Mouse (Mus musculus): ENCODE measurements around the gene Myrip. TPM values are rescaled to one million over a fixed set of nuclear protein-coding genes. Genes with fewer than 3 reads are reported as not detected.
"Not testable (repeated sequence)": the region's sequence is repeated elsewhere in the genome, so short reads cannot be mapped to it uniquely, and the experiment has no call there.

Myrip gene
- polyA plus RNA-seq, 1 experiment, result 1.7 TPM

GRCm38 (mm10) chr9:120322702-120323426 lies 21.6 kb downstream of the Myrip start:
- no peaks in the 10 kb centered on the region for H3K27me3 ChIP-seq (ENCODE audit: control insufficient read depth, insufficient read depth, low read length)
- H3K36me3 ChIP-seq (ENCODE audit: control insufficient read depth, insufficient read depth, low read length), result no peaks in the 10 kb centered on the region
- no peaks in the 10 kb centered on the region for H3K4me1 ChIP-seq (ENCODE audit: control insufficient read depth, insufficient read depth, insufficient read length, low read length)
- 70% methylated on average over 15 of the region's 15 CpGs for WGBS
- no peak overlapping the region for H3K27ac ChIP-seq (ENCODE audit: insufficient read depth, low read depth, low read length)
- no peak for TF ChIP-seq CTCF (IDR thresholded peaks at IDR 0.05; ENCODE audit: extremely low read depth, insufficient read length, insufficient replicate concordance, low read depth, low read length)
- TF ChIP-seq POLR2A (IDR thresholded peaks at IDR 0.05; ENCODE audit: low read depth, low read length), result no peak
- no peak overlapping the region for H3K4me3 ChIP-seq (ENCODE audit: low read depth, low read length)

DNA sequence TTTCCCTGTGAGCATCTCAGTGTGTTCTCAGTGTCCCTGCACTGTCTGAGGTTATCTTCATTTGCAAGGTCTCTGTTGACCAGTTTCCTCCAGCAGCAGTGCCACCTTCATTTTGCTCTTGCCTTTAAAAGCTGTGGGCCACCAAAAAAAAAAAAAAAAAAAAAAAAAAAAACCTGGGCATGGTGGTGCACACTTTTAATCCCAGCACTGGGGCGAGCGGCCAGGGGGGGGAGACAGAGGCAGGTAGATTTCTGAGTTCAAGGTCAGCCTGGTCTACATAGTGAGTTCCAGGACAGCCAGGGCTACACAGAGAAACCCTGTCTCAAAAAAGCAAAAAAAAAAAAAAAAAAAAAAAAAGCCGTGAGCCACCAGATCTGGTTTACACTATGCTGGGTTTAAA lies 29.7 kb downstream of the Myrip start:
- WGBS, result 88% methylated on average over 3 of the region's 3 CpGs
- not testable (repeated sequence) for H3K4me1 ChIP-seq (ENCODE audit: control insufficient read depth, insufficient read depth, insufficient read length, low read length); H3K27ac ChIP-seq (ENCODE audit: insufficient read depth, low read depth, low read length); H3K27me3 ChIP-seq (ENCODE audit: control insufficient read depth, insufficient read depth, low read length); H3K36me3 ChIP-seq (ENCODE audit: control insufficient read depth, insufficient read depth, low read length); H3K4me3 ChIP-seq (ENCODE audit: low read depth, low read length)

- Histone ChIP-seq H3K36me3 (ENCODE audit: control insufficient read depth, insufficient read depth, low read length) (no peaks in the 10 kb centered on the region), H3K4me3 (ENCODE audit: low read depth, low read length) (no peak overlapping the region), H3K27me3 (ENCODE audit: control insufficient read depth, insufficient read depth, low read length) (no peaks in the 10 kb centered on the region), H3K4me1 (ENCODE audit: control insufficient read depth, insufficient read depth, insufficient read length, low read length) (peaks cover 7% of the 10 kb centered on the region; the same call in 1 of the 2 replicates), H3K27ac (ENCODE audit: insufficient read depth, low read depth, low read length) (peak overlapping the region; percentile 26; the same call in 1 of the 2 replicates)
- WGBS, result 42% methylated on average over 4 of the region's 4 CpGs
- TF ChIP-seq POLR2A (IDR thresholded peaks at IDR 0.05; ENCODE audit: low read depth, low read length) (no peak), CTCF (IDR thresholded peaks at IDR 0.05; ENCODE audit: extremely low read depth, insufficient read length, insufficient replicate concordance, low read depth, low read length) (no peak)
Observed at GRCm38 (mm10) chr9:120338172-120338571, 36.9 kb downstream of the Myrip start.

DNA sequence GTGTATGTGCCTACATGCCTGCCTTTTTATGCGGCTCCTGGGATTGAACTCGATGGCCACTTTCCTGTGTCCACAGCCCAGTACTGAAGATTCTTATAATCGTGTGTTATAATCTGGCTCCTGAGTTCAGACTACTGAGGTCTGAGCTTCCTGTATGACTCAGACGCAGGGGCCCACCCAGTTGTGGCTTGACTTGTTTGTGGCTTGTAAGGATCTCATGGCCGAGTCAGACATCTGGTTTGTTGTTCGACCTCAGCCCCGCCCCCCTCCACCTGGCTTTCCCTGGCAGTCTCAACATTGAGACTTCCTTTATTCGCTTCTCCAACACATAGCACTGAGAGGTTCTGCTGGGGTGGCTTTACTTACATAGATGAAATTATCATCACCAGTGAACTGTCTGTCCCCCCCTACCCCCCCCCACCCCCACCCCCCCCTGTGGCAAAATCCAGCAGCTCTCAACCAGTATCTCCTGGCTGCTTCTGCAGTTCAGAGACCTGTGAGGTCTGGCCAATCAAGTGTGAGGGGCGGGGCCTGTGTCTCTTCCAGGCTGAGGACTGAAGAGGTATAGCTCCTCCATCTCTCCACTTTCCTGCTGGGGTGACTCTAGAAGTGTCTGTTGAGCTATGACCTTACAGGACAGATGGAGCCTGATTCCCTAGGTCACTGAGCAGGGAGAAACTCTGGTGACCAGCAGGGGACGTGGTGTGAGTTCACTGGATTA lies 38.8 kb downstream of the Myrip start:
- Histone ChIP-seq H3K27ac (ENCODE audit: insufficient read depth, low read depth, low read length) (0 out of 2 replicates have a peak overlapping the region, but pooled peaks have one; percentile 26), H3K4me3 (ENCODE audit: low read depth, low read length) (no peak overlapping the region), H3K27me3 (ENCODE audit: control insufficient read depth, insufficient read depth, low read length) (no peaks in the 10 kb centered on the region), H3K4me1 (ENCODE audit: control insufficient read depth, insufficient read depth, insufficient read length, low read length) (peaks cover 7% of the 10 kb centered on the region; the same call in 1 of the 2 replicates), H3K36me3 (ENCODE audit: control insufficient read depth, insufficient read depth, low read length) (no peaks in the 10 kb centered on the region)
- 37% methylated on average over 10 of the region's 10 CpGs for WGBS
- TF ChIP-seq CTCF (IDR thresholded peaks at IDR 0.05; ENCODE audit: extremely low read depth, insufficient read length, insufficient replicate concordance, low read depth, low read length) (no peak), POLR2A (IDR thresholded peaks at IDR 0.05; ENCODE audit: low read depth, low read length) (no peak)

- 75% methylated on average over 4 of the region's 4 CpGs for WGBS
- Histone ChIP-seq H3K36me3 (ENCODE audit: control insufficient read depth, insufficient read depth, low read length) (no peaks in the 10 kb centered on the region), H3K27me3 (ENCODE audit: control insufficient read depth, insufficient read depth, low read length) (no peaks in the 10 kb centered on the region), H3K4me3 (ENCODE audit: low read depth, low read length) (no peak overlapping the region), H3K4me1 (ENCODE audit: control insufficient read depth, insufficient read depth, insufficient read length, low read length) (peaks cover 11% of the 10 kb centered on the region; the same call in 1 of the 2 replicates), H3K27ac (ENCODE audit: insufficient read depth, low read depth, low read length) (no peak overlapping the region)
- no peak for TF ChIP-seq POLR2A (IDR thresholded peaks at IDR 0.05; ENCODE audit: low read depth, low read length)
- TF ChIP-seq CTCF (IDR thresholded peaks at IDR 0.05; ENCODE audit: extremely low read depth, insufficient read length, insufficient replicate concordance, low read depth, low read length), result no peak
Observed at GRCm38 (mm10) chr9:120343123-120343790, 41.9 kb downstream of the Myrip start.

GRCm38 (mm10) chr9:120345651-120346151 lies 44.4 kb downstream of the Myrip start:
- H3K27ac ChIP-seq (ENCODE audit: insufficient read depth, low read depth, low read length), result no peak overlapping the region
- TF ChIP-seq CTCF (IDR thresholded peaks at IDR 0.05; ENCODE audit: extremely low read depth, insufficient read length, insufficient replicate concordance, low read depth, low read length) (no peak), POLR2A (IDR thresholded peaks at IDR 0.05; ENCODE audit: low read depth, low read length) (no peak)
- 6% methylated on average over 5 of the region's 5 CpGs for WGBS

GRCm38 (mm10) chr9:120349145-120349544 lies 47.8 kb downstream of the Myrip start:
- WGBS, result 15% methylated on average over 4 of the region's 4 CpGs

More at GRCm38 (mm10) chr9:120345651-120346151, 44.4 kb downstream of the Myrip start:
- no peak overlapping the region for H3K4me3 ChIP-seq (ENCODE audit: low read depth, low read length)
- peaks cover 21% of the 10 kb centered on the region; the same call in 1 of the 2 replicates for H3K4me1 ChIP-seq (ENCODE audit: control insufficient read depth, insufficient read depth, insufficient read length, low read length)
- H3K36me3 ChIP-seq (ENCODE audit: control insufficient read depth, insufficient read depth, low read length), result no peaks in the 10 kb centered on the region
- H3K27me3 ChIP-seq (ENCODE audit: control insufficient read depth, insufficient read depth, low read length), result no peaks in the 10 kb centered on the region

More at GRCm38 (mm10) chr9:120349145-120349544, 47.8 kb downstream of the Myrip start:
- H3K4me1 ChIP-seq (ENCODE audit: control insufficient read depth, insufficient read depth, insufficient read length, low read length), result peaks cover 28% of the 10 kb centered on the region
- H3K4me3 ChIP-seq (ENCODE audit: low read depth, low read length), result no peak overlapping the region
- H3K36me3 ChIP-seq (ENCODE audit: control insufficient read depth, insufficient read depth, low read length), result no peaks in the 10 kb centered on the region
- TF ChIP-seq POLR2A (IDR thresholded peaks at IDR 0.05; ENCODE audit: low read depth, low read length), result no peak
- TF ChIP-seq CTCF (IDR thresholded peaks at IDR 0.05; ENCODE audit: extremely low read depth, insufficient read length, insufficient replicate concordance, low read depth, low read length), result no peak
- H3K27ac ChIP-seq (ENCODE audit: insufficient read depth, low read depth, low read length), result peak overlapping the region; percentile 36
- no peaks in the 10 kb centered on the region for H3K27me3 ChIP-seq (ENCODE audit: control insufficient read depth, insufficient read depth, low read length)
